Mouse (Mus musculus) C2C12 (cell line): ENCODE data around the gene Ankrd2. TPM values are rescaled to one million over a fixed set of nuclear protein-coding genes. Genes with fewer than 3 reads are reported as not detected.
A peak's percentile ranks its signal among the peaks of the same experiment; 100 is the strongest.

ENCODE experiments used
- H3K27me3 ChIP-seq: one replicate; pipeline ENCODE4 v1.6.1; 2011; ENCODE audit not compliant: control insufficient read depth, insufficient read depth, insufficient read length
- H3K36me3 ChIP-seq: one replicate; pipeline ENCODE4 v1.6.1; 2011; ENCODE audit not compliant: control insufficient read depth, insufficient read depth
- H3K4me3 ChIP-seq: one replicate; pipeline ENCODE4 v1.5.1; 2011; ENCODE audit warnings: mild to moderate bottlenecking, control low read depth; ENCODE audit not compliant: poor library complexity, insufficient read depth, severe bottlenecking
- H3K79me2 ChIP-seq: one replicate; pipeline ENCODE4 v1.6.1; 2011; ENCODE audit not compliant: control insufficient read depth, insufficient read depth
- H3K79me3 ChIP-seq: one replicate; pipeline ENCODE4 v1.6.1; 2011; ENCODE audit warnings: low read depth, control low read depth
- H3ac ChIP-seq: one replicate; pipeline ENCODE3; 2011; ENCODE audit warnings: low read depth; ENCODE audit not compliant: control insufficient read depth, insufficient read length
- CEBPB ChIP-seq: IDR thresholded peaks from one replicate; pipeline ENCODE4 v1.6.1; 2011; ENCODE audit warnings: low read depth, mild to moderate bottlenecking, control low read depth, moderate library complexity
- CTCF ChIP-seq: IDR thresholded peaks from one replicate; pipeline ENCODE4 v1.5.1; 2011; ENCODE audit not compliant: control insufficient read depth, insufficient read depth, insufficient read length
- FOSL1 ChIP-seq: IDR thresholded peaks from one replicate; pipeline ENCODE4 v1.8.0; 2011; ENCODE audit warnings: mild to moderate bottlenecking, low read length; ENCODE audit not compliant: poor library complexity, insufficient read depth, severe bottlenecking
- MAX ChIP-seq: IDR thresholded peaks from one replicate; pipeline ENCODE4 v1.6.1; 2011; ENCODE audit warnings: mild to moderate bottlenecking, control low read depth
- MYOD1 ChIP-seq: IDR thresholded peaks from one replicate; pipeline ENCODE4 v1.6.1; 2011; ENCODE audit warnings: low read depth; ENCODE audit not compliant: control insufficient read depth, insufficient read length
- MYOG ChIP-seq: IDR thresholded peaks from one replicate; pipeline ENCODE4 v1.6.1; 2011; ENCODE audit not compliant: control insufficient read depth, insufficient read length; ENCODE audit errors: extremely low read depth
- USF1 ChIP-seq: IDR thresholded peaks from one replicate; pipeline ENCODE4 v1.6.1; 2011; ENCODE audit warnings: low read depth, mild to moderate bottlenecking, control low read depth, moderate library complexity
- polyA plus RNA-seq: library from polyadenylated mRNA; unstranded; fragments of >200 nt; fragmentation: generic; extraction: Trizol; gene quantifications from one replicate; pipeline ENCODE4 v1.2.1, GENCODE M21; 2012; ENCODE audit warnings: missing spikeins

Ankrd2 gene
- polyA plus RNA-seq, 1 experiment, result 0.15 TPM

DNA sequence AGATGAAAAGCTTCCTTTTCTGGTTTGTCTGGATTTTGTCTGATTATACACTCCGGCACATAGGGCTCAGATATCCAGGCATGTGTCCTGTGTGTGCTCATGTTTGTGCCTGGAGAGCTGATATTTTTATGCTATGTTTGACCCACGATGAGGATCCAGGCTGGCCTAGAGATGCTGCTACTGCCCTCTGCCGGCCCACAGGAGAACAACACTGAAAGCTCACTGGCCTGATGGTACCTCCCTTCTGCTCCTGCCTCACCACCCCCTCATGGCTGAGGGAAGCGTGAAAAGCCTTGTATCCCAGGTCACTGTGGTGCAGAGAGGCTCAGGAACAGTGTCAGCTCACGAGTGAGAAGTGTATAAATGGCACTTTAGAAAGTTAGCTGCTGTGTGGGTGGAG, 9.6 kb upstream of the Ankrd2 start:
- no peak for TF ChIP-seq USF1
- peak; percentile 90 for TF ChIP-seq CTCF
- Histone ChIP-seq H3K27me3 (no peaks in the 10 kb centered on the region), H3K79me3 (peaks cover 45% of the 10 kb centered on the region), H3K36me3 (no peaks in the 10 kb centered on the region), H3ac (no peak overlapping the region), H3K4me3 (no peak overlapping the region), H3K79me2 (peaks cover 95% of the 10 kb centered on the region)

DNA sequence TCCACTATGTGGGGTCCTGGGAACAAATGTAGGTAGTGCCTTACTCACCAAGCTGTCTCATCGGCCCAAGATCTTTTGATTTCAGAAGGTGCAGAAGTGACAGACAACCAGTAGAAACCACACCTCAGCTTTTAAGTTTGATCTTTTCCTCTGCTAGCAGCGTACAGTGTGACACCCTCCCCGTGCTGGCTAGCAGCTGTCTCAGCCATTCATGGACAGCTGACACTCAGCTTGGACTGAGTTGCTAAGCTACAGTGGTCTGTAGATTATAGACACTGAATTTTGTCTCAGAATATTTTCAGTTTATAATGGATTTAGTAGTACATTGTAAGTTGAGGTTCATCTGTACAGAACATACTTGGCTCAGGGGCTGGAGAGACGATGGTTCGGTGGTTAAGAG, 4.7 kb upstream of the Ankrd2 start:
- TF ChIP-seq MYOD1 (peak; percentile 10), CTCF (no peak)
- Histone ChIP-seq H3K27me3 (no peaks in the 10 kb centered on the region), H3ac (no peak overlapping the region)

DNA sequence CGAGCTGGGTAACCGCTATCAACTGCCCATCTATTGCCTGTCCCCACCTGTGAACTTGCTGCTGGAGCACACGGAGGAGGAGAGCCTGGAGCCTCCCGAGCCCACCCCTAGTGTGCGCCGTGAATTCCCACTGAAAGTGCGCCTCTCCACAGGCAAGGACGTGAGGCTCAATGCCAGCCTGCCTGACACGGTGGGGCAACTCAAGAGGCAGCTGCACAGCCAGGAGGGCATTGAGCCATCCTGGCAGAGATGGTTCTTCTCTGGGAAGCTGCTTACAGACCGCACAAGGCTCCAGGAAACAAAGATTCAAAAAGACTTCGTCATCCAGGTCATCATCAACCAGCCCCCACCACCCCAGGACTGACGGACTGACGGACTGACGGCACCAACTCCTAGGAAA, 2.2 kb upstream of the Ankrd2 start:
- Histone ChIP-seq H3ac (no peak overlapping the region), H3K4me3 (no peak overlapping the region), H3K36me3 (peaks cover 27% of the 10 kb centered on the region), H3K27me3 (no peaks in the 10 kb centered on the region), H3K79me2 (peaks cover 33% of the 10 kb centered on the region), H3K79me3 (peaks cover 7% of the 10 kb centered on the region)
- TF ChIP-seq CTCF, result no peak
- TF ChIP-seq MAX, result no peak
- TF ChIP-seq MYOD1, result no peak
- no peak for TF ChIP-seq FOSL1
- no peak for TF ChIP-seq MYOG
- no peak for TF ChIP-seq CEBPB
- no peak for TF ChIP-seq USF1

More for the DNA sequence above, 4.7 kb upstream of the Ankrd2 start:
- Histone ChIP-seq H3K36me3 (peaks cover 27% of the 10 kb centered on the region), H3K79me3 (peaks cover 28% of the 10 kb centered on the region), H3K79me2 (peaks cover 58% of the 10 kb centered on the region), H3K4me3 (no peak overlapping the region)

DNA sequence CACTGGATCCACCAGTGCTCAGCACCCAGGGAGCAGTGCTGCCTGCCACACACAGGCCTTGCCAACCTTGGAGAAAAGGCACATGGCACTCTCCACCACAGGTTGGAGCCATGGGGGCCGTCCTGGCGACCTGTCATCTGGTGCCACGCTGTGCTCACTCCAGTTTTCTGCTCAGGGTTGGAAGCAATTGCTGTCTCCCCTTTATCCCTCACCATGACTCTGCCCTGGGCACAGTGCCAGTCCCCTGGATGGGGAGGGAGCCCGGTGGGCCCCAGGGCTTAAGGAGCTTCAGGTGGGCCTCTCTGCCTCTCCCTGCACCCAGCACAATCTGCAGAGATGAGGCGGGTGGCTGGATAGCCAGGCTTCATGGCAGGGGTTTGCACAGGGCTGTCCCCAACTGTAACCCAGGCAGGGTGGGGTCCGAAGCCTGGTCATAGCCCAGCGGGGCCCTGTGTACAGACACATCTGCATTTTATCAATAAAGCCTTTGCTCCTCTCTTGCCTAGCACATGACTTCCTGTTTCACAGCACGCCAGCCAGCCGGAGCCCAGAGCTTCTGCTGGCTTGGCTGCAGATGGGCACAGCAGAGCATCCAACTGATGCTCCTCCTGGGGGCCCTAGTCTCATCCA, 1.5 kb upstream of the Ankrd2 start:
- Histone ChIP-seq H3K4me3 (no peak overlapping the region), H3ac (no peak overlapping the region)
- TF ChIP-seq MAX (no peak), CEBPB (no peak), MYOD1 (no peak), CTCF (no peak), FOSL1 (no peak), MYOG (no peak), USF1 (no peak)

DNA sequence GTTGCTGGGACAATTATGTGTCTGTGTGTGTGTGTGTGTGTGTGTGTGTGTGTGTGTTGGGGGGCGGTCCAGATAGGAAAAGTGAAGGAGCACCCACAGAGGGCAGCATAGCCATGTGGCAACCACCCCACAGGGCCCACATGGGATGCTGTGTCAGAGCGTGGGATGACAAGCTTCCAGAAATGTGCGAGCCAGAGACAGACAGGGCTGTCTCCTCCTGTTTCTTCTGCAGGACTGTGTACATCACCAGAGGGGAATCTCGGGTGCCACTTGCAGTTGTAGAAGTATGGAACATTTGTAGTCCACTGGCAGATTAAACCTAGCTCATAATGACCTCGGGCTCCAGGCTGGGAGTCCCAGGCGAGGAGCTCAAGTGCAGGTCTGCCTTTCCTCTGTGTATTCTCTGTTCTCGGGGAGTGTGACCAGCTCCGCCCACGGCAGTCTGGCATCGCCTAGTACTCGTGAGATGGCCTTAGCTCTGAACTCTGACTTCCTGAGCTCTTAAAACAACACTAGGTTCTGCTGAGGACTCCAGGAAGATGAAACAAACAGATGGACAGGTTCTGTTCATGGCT, 832 bp upstream of the Ankrd2 start:
- Histone ChIP-seq H3K27me3 (no peaks in the 10 kb centered on the region), H3K36me3 (peaks cover 27% of the 10 kb centered on the region), H3K79me3 (peaks cover 2% of the 10 kb centered on the region), H3ac (no peak overlapping the region), H3K79me2 (peaks cover 20% of the 10 kb centered on the region), H3K4me3 (no peak overlapping the region)
- no peak for TF ChIP-seq MAX
- no peak for TF ChIP-seq MYOG
- no peak for TF ChIP-seq FOSL1
- TF ChIP-seq MYOD1, result no peak
- TF ChIP-seq CEBPB, result no peak
- TF ChIP-seq CTCF, result no peak
- no peak for TF ChIP-seq USF1

More for the DNA sequence above, 1.5 kb upstream of the Ankrd2 start:
- peaks cover 3% of the 10 kb centered on the region for H3K79me3 ChIP-seq
- peaks cover 27% of the 10 kb centered on the region for H3K36me3 ChIP-seq
- H3K79me2 ChIP-seq, result peaks cover 27% of the 10 kb centered on the region
- no peaks in the 10 kb centered on the region for H3K27me3 ChIP-seq

DNA sequence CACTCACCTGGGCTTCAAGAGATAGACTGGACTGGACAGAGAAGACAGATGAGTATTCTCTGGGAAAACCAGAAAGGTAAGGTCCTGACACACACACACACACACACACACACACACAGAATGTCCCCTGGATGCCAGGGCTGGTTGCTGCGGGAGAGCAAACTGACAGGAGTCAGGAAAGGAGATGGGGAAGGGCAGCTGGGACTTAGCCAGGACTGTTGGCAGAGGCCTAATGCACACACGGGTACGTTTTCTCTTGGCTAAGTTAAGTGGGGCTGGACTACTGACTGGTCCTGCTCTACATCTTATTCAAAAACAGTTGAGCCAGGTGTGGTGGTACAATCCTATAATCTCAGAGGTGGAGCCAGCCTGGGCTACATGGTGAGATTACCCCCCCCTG, 557 bp downstream of the Ankrd2 start:
- no peak for TF ChIP-seq CEBPB
- H3K4me3 ChIP-seq, result no peak overlapping the region
- H3K79me3 ChIP-seq, result no peaks in the 10 kb centered on the region
- peaks cover 6% of the 10 kb centered on the region for H3K79me2 ChIP-seq
- H3ac ChIP-seq, result no peak overlapping the region
- H3K36me3 ChIP-seq, result peaks cover 27% of the 10 kb centered on the region
- H3K27me3 ChIP-seq, result no peaks in the 10 kb centered on the region
